Mouse (Mus musculus) c-Kit-negative CD71-positive TER-119-positive erythroid progenitor cells, embryonic 14.5 days (primary cell): ENCODE results near the gene Ankrd34a.

Source experiments
- DNase-seq: peaks from one replicate; pipeline ENCODE4 v3.0.0-alpha.2; 2013; ENCODE audit warnings: low read depth, low spot score

The Ankrd34a gene

DNA sequence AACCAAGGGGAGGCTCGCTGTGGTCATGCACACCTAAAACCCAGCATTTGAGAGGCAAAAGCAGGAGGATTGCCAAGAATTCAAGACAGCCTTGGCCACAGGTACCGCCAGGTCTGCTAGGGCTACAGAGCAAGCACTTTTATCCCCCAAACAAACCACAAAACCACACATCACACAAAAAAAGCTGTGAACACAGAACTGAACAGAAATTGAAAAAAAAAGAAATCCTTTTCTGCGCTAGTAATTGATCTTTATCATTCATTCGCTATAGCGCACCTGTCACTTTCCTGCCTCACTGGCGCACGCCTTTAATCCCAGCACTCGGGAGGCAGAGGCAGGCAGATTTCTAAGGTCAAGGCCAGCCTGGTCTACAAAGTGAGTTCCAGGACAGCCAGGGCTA lies 33.2 kb upstream of the Ankrd34a start:
- no peak for DNase-seq

DNA sequence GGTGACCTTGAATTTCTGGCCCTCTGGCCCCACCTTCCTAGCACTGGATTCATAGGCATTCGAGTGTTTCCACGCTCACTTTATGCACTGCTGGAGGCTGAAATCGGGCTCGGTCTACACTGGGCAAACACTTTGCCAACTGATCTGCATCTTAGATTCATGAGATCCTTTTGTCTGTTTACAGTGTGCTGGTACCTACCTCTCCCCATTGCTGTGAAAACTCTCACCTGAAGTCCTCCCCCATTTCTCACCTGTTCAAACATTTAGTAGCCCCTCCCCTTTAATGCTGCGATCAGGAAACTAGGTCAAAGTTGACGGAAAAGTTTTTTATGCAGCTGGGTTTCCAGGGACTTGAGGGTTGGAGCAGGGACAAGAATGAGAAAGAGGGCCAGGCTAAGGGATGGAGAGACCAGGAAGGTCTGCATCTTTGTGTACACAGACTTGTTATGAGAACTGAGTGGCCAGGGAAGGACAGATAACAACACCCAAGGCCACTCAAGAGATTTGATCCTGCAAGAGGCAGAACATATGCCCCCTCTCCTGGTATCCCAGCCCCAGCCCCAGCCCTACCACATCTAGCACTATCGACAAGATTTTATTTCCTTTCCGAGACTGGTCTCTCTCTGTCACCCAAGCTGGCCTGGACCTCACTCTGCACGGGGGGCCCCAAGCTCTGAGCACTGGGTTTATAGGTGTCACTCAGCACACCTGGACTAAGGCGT lies 32.4 kb upstream of the Ankrd34a start:
- DNase-seq = no peak

DNA sequence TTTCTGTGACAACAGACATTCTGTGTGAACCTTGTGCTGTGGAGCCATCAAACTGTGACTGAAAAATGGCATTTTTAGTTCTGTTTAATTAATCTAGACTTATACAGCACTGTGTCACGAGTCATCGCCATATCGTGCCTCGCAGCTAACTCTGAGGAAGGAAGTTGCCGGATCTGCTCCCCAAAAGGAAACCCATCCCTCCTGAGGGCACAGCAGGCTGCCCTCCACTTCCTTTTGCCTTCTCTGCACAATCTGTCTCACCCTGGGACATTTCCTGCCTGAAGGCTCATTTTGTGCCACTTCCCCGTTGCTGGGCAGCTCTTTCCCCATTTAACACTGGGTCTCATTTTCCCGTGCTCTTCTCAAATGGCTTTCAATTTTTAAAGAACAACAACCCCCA lies 31.8 kb upstream of the Ankrd34a start:
- no peak for DNase-seq

DNA sequence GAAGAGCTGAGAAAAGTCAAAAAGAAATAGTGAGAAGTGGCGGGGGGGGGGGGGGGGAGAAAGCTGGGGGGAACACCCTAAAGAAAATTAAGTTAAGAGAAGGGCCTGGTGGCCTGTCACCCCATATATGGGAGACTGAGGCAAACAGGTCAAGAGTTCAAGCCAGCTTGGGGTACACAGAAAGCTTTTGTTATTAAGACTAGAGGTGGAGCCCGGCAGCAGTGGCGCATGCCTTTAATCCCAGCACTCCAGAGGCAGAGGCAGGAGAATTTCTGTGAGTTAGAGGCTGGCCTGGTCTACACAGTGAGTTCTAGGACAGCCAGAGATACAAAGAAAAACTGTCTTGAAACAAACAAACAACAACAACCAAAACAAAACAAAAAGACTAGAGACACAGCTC lies 31.3 kb upstream of the Ankrd34a start:
- DNase-seq = no peak

DNA sequence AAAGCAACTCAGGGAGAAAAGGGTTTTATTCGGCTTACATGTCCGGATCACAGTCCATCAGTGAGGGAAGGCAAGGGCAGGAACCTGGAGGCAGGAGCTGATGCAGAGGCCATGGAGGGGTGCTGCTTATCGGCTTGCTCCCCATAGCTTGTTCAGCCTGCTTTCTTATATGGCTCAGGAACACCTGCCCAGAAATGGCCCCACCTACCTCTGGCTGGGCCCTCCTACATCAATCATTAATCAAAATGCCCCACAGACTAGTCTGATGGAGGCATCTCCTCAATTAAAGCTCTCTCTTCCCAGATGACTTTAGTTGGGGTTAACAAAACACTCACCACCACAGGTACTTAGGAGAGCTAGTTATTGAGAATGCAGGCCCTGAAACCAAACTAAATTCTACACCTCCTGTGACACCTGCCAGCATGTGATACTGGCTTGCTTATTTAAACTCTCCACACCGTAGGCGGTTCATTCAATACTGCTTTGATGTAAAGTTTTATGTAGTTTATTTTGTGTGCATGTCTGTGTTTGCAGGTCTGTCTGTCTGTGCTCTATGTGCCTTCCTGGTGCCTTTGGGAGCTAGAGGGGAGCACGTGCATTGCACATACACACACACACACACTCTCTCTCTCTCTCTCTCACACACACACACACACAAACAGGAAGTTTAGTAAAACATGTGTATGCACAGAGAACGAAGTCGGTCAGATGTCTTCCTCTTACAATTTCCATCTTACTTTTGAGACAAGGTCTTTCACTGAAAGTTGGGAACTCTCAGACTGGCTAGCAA lies 29.6 kb upstream of the Ankrd34a start:
- no peak for DNase-seq

DNA sequence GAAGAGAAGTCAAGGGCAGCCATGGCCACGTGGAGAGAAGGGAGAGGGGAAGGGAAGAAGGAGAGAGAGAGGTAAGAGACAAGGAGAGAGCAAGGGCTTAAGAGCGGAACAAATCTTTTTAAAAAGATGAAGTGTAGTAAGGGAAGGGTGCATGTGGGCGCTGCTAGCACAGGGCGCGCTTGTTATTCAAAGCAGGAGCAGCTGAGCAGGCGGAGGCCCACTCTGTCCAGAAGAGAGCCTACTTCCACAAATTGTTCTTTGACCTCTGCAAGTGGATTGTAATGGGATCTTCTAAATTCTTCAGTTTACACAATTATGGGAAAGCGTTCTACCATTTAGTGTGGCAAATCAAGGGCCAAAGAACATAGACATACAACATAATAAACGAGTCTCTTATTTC lies 27.8 kb upstream of the Ankrd34a start:
- no peak for DNase-seq

- no peak for DNase-seq
Observed at GRCm38 (mm10) chr3:96569506-96569905, 26.9 kb upstream of the Ankrd34a start.

GRCm38 (mm10) chr3:96569966-96570605 lies 26.4 kb upstream of the Ankrd34a start:
- DNase-seq = no peak

DNA sequence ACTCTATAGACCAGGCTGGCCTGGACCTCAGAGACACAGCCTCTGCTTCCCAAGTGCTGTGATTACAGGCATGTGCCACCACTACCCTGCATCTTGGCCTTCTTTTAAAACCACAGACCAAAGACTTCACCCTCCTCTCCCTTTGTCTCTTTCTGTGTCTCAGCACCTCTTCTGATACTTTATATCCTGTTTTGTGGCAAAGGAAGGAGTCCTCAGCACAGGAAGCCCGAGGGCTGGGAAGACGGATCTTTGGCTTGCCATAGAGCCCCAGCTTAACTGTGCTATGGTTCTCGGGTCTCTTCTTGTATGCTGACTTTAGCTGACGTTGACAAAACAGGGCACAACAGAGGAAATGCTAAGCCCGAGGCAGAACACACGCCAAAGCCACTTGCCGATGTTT lies 25.8 kb upstream of the Ankrd34a start:
- no peak for DNase-seq

DNA sequence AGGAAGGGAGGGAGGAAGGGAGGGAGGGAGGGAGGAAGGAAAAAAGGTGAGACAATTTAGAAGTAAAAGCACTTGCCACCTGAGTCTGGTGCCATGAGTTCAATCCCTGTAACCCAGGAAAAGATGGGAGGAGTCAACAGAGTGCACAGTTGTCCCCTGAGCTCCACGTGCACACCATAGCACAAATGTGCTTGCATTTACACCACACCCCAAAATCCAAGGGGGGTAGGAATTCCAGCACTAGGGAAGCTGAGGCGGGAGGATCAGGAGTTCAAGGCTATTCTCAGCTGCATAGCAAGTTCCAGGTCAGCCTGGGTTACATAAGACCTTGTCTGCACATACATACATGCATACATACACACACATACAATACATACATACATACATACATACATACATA lies 25.1 kb upstream of the Ankrd34a start:
- no peak for DNase-seq

GRCm38 (mm10) chr3:96571896-96572698 lies 24.3 kb upstream of the Ankrd34a start:
- DNase-seq = no peak

- no peak for DNase-seq
Observed at GRCm38 (mm10) chr3:96573611-96574511, 22.6 kb upstream of the Ankrd34a start.

GRCm38 (mm10) chr3:96575272-96575984 lies 21.0 kb upstream of the Ankrd34a start:
- no peak for DNase-seq

DNA sequence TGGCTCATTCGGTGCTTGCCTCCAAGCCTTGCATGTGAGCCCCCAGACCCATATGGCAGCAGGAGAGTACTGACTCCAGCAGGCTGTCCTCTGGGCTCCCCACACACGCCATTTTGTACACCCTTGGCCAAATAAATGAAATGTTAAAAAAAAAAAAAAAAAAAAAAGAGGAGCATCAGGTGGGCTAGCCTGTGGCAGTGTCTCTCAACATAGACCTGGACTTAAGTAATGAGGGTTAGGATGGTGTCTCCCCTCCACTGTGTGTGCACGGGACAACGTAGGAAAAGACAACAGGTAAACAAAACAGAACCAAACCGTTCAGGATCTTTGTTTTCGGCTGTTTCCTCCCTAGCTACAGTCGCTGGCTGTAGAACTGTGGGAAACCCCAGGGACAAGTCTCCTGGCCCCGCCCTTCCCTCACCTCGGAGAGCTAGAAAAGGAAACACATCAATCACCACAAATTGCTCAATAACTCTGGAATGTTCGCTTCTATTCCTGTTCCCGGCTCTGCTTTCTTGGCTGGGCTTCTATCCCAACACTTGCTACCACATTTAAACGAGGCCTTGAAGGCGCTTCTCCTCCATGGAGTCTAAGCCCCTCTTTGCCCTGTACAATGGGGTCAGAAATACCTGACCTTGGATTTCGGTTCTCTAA lies 20.3 kb upstream of the Ankrd34a start:
- DNase-seq = no peak

DNA sequence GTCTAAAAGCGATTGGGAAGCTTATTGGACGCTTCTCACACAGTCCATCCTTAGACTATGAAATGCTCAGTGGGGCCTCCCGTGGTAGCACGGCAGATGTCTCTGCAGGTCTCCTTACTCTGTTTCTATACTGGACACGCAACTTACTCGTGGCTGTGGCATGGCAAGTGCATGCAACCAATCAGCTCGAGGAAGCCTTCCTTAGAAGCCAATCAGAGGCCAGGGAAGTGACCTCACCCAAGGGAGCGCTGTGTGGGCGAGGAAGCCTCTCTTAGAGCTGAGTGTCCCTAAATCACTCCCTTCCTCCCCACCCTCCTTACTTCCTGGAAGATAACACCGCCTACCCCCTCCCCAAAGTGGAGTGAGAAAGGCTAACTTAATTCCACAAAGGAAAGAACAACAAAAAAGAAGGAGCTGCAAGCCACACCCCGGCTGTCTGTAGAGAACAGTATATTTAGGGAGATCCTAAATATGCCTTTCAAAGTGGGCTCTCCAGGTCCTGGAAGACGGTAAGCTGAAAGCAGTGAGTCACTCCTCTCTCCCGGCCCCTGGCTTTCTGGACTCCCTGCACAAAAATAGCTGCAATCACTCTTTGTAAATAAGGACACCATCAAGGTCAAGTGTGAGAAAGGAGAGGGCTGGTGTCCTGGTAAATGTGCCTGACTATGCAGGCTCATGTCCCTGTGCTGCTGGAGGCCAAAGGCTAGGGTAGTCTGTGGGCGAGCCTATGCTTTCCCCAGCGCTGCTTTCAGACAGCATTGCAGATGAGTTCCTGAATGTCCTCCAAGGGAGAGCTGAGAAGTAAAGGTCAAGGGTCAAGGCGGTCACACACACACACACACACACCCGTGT lies 19.5 kb upstream of the Ankrd34a start, which contains the start of gene Gm16253:
Gene Gm16253, plus strand, starts transcription at position 295 of the 852 bp plus-strand sequence.
- peak; percentile 57 for DNase-seq

DNA sequence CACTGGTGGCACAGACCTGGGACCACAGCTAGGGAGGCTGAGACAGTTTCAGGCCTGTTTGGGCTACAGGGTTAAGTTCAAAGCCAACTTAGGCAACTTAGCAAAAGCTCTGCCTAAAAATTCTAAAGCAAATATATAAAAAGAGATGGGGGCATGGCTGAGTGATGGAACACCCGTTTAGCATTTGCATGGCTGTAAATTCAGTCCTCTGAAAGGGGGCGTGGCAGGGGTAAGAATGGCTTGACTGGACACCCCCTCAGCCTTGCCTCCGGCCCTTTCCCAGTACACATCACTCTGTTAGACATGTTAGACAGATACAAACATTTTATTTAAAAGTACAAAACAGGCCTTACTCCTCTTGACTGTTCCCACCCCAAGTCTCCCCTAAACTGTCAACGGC lies 18.9 kb upstream of the Ankrd34a start:
- no peak for DNase-seq

- DNase-seq = no peak
Observed at GRCm38 (mm10) chr3:96578561-96579238, 17.7 kb upstream of the Ankrd34a start.

- no peak for DNase-seq
Observed at GRCm38 (mm10) chr3:96579239-96579750, 17.1 kb upstream of the Ankrd34a start.
